Mouse (Mus musculus) forebrain, embryonic 10.5 days (tissue): ENCODE measurements around the gene Abca4. TPM values are rescaled to one million over a fixed set of nuclear protein-coding genes. Genes with fewer than 3 reads are reported as not detected.
"Not testable (repeated sequence)": the region's sequence is repeated elsewhere in the genome, so short reads cannot be mapped to it uniquely, and the experiment has no call there.

Experiments
- DNase-seq: peaks from one replicate; pipeline ENCODE4 v3.0.0-alpha.2; 2017; ENCODE audit warnings: low spot score; ENCODE audit errors: extremely low spot score
- H3K27ac ChIP-seq: fragments of 300-500 bp; sonication (generic); 2 replicates; pipeline ENCODE4 v1.5.1; 2016; ENCODE audit warnings: mild to moderate bottlenecking
- H3K27me3 ChIP-seq: fragments of 300-500 bp; sonication (generic); 2 replicates; pipeline ENCODE4 v1.6.1; 2016; ENCODE audit warnings: mild to moderate bottlenecking; ENCODE audit not compliant: poor library complexity, severe bottlenecking
- H3K36me3 ChIP-seq: fragments of 300-500 bp; sonication (generic); replicated peaks from 2 replicates; pipeline ENCODE4 v1.6.1; 2016; ENCODE audit warnings: mild to moderate bottlenecking, moderate library complexity
- H3K4me1 ChIP-seq: fragments of 300-500 bp; sonication (generic); 2 replicates; pipeline ENCODE4 v1.6.1; 2016
- H3K4me3 ChIP-seq: fragments of 300-500 bp; sonication (generic); 2 replicates; pipeline ENCODE4 v1.5.1; 2016; ENCODE audit warnings: mild to moderate bottlenecking, moderate library complexity
- H3K9me3 ChIP-seq: fragments of 300-500 bp; sonication (generic); 2 replicates; pipeline ENCODE4 v1.6.1; 2016; ENCODE audit warnings: mild to moderate bottlenecking, moderate library complexity
- WGBS: fragments of 180-500 bp; shearing (Covaris S2); methylation state at CpG from one replicate; pipeline ENCODE4 v1.1.7; 2016; 5-methylcytosine and 5-hydroxymethylcytosine counted together
- polyA plus RNA-seq: library from polyadenylated mRNA; unstranded; fragments of >200 nt; fragmentation: Nextera tagmentation; extraction: Ambion mirVana; gene quantifications from 2 replicates; pipeline ENCODE4 v1.2.1, GENCODE M21; 2016

Gene Abca4
- polyA plus RNA-seq, 1 experiment from 2014 or later: 1.7 TPM

DNA sequence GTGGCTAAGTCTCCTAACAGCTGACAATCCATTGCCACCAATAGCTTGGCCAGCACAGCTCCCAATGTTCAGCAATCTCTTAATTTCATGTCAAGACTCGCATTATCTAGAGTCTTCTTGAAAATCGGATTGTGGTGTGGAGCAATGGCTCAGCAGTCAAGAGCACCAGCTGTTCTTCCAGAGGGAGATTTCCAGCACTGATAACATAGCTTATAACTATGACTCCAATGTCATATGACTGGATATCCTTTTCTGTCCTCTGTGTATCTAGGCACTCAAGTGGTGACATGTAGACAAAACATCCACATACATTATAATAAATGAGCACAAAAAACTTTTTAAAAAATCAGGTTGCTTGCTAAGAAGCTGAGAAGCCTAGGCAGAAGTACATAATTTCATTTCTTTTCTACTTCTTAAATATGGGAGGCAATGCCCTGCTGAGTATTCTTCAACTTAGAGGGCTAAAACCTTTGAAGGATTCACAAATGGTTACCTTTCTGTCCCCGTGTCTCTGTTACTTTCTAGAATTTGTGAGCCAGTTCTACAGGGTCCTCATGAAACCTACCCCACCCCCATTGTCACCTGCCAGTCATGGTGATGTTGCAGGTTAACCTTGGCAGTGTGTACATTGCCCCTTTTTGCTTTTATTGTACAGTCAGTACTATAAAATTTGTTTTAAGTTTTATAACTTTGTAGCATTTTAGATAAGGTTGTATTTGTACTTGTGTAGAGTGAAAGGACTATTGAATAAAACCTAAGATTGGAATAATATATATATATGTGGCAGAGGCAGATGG lies 177.2 kb downstream of the Abca4 start:
- Histone ChIP-seq H3K9me3 (no peaks in the 10 kb centered on the region), H3K27ac (no peak overlapping the region), H3K36me3 (no peaks in the 10 kb centered on the region), H3K27me3 (no peaks in the 10 kb centered on the region), H3K4me1 (no peaks in the 10 kb centered on the region), H3K4me3 (no peak overlapping the region)
- DNase-seq: no peak
- WGBS: 92% methylated on average over 3 of the region's 3 CpGs

DNA sequence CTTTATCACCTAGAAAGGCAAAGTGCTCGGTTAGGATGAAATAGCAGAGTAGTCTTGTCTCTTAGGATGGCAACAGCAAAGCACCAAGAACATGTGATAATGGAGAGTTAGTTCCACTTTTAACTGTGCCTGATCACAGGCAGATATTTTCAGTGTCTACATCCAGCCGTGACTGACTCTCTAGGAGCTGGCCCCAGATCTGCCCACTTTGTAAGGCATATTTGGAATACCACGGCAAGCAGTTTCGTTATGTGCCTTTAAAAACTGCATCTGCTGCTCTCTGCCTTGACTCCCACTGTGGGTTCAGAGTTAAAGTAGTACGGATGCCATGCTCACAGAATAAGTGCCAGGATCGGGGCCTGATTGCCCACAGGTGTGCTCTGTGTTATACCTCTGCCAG lies 182.7 kb downstream of the Abca4 start:
- not testable (repeated sequence) for H3K36me3 ChIP-seq, H3K27me3 ChIP-seq, H3K9me3 ChIP-seq, H3K4me3 ChIP-seq, H3K4me1 ChIP-seq, DNase-seq, H3K27ac ChIP-seq
- WGBS: 84% methylated on average over 6 of the region's 6 CpGs

Other genes starting within 250 kb of the Abca4 start
- 45.6 and 46.6 TPM in 2 replicates for gene Abcd3, start 229.1 kb upstream of the Abca4 start, polyA plus RNA-seq
- gene Arhgap29, start 91.9 kb upstream of the Abca4 start, polyA plus RNA-seq: 33.7 and 35.7 TPM in 2 replicates
- gene Gclm, start 201.1 kb downstream of the Abca4 start, polyA plus RNA-seq: 42.8 and 45.1 TPM in 2 replicates
- 96.1 and 101 TPM in 2 replicates for gene Dnttip2, start 229.9 kb downstream of the Abca4 start, polyA plus RNA-seq
- 15.7 and 16.2 TPM in 2 replicates for gene Bcar3, start 249.7 kb downstream of the Abca4 start, polyA plus RNA-seq